Mouse (Mus musculus) cerebellum, adult 2 months (tissue): ENCODE measurements around the gene Fbxw8.

Experiments
- CTCF ChIP-seq: fragments of 200-500 bp; IDR thresholded peaks from 2 replicates; pipeline ENCODE4 v1.5.1; 2011; ENCODE audit warnings: low read depth, mild to moderate bottlenecking, control low read depth, low read length, moderate library complexity, borderline replicate concordance; ENCODE audit not compliant: insufficient read depth
- POLR2A ChIP-seq: fragments of 200-500 bp; IDR thresholded peaks from 2 replicates; pipeline ENCODE4 v1.6.1; 2011; ENCODE audit warnings: low read length, control low read depth, borderline replicate concordance; ENCODE audit not compliant: insufficient read depth

DNA sequence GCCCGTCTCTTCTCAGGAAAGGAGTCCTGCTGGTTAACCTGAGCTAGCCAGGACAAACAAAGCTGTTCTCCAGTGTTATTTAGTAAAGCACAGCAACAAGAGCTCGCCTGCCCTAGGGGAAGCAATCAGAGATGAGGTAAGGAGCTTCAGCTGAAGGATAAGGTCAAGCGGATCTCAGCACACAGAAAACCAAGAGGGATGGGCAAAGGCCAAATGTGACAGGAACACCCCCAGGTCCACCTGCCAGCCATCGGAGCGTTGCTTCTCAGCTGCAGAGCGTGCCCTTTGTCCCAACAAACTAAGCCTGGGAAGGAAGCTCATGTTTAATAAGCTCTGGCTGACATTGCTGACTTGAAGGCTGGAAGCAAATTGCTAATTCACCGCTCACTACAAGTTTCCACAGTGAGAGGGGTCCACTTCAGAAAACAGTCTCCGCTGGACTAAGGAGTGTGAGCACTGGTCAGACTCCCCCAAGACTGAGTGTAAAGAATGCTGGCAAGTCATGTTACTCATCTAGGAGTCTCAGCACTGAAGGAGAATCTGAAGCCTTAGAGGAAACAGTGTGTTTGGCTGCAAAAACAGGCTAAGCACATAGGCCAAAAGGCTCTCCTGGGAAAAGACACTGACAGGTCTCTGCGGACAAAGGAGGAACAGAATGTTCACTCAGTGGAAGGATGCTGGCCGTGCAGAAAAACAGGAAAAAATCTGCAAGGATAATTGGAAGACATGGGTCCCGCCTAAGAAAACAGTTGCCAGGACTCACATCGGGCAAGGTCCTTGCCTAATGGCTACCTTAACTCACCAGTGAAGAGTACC lies 11.8 kb downstream of the Fbxw8 start:
- no peak for TF ChIP-seq POLR2A
- TF ChIP-seq CTCF, result no peak
